Mouse (Mus musculus): ENCODE data around the gene Gm49383. TPM values are rescaled to one million over a fixed set of nuclear protein-coding genes. Genes with fewer than 3 reads are reported as not detected.

The Gm49383 gene
- polyA plus RNA-seq, 1 experiment from 2014 or later = 10.2 TPM

DNA sequence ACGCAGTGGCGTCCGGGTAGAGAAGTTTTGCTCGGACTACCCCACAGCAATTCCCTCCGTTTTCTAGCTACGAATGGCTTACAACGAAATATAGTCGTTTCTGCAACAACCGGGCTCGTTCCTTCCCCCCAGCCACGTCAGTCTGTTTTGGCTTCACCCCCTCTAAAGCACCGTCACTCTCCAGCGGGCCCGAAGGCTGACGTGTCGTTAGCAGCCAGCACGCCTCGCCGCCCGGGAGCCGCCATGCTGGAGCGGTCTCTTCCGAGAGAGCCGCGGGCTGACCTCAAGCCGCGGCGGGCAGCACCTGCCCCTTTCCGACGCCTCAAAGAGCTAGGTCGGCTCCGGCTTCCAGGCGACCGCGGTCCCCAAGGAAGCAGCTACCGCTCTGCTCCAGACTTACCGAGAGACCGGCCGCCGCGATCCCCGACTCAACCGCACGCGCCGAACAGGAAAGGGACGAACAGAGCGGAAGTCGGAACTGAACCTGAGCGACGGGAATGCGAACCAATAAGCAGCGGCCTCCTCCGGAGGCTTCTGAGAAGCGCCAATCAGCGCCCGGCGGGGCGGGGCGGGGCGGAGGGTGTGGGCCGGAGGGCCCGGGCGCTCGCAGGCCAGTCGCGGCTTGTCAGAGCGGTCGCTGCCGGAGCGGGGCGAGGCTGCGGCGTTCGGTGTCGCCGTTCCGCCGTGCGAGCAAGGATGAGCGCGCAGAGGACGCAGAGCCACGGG, 13.2 kb downstream of the Gm49383 start, which contains the start of the genes Rpl36al and Mgat2:
Gene Rpl36al, minus strand, starts transcription at position 501 of the 726 bp plus-strand sequence.
Gene Mgat2, plus strand, starts transcription at position 575 of the 726 bp plus-strand sequence.
- peak; percentile 99 for DNase-seq
- TF ChIP-seq CTCF (IDR thresholded peaks at IDR 0.05; ENCODE audit: low read depth) (no peak), EP300 (IDR thresholded peaks at IDR 0.05; ENCODE audit: low read depth) (no peak; the same call in 1 of the 2 replicates)
- H3K27me3 ChIP-seq (ENCODE audit: insufficient read depth, low read length) = no peaks in the 10 kb centered on the region
- H3K36me3 ChIP-seq (replicated peaks; ENCODE audit: insufficient read depth, low read length) = peaks cover 6% of the 10 kb centered on the region
- H3K4me3 ChIP-seq (ENCODE audit: low read depth, low read length) = peak within 1 kb of the TSS; percentile 82
- peak within 1 kb of the TSS; percentile 90 for H3K27ac ChIP-seq (ENCODE audit: low read depth)
- peak; percentile 98 for ATAC-seq
- peak within 1 kb of the TSS; percentile 85 for H3K9ac ChIP-seq (replicated peaks)
- no peaks in the 10 kb centered on the region for H3K9me3 ChIP-seq (ENCODE audit: low read length)
- WGBS (ENCODE audit: insufficient replicate concordance) = under 1% methylated on average over 83 of the region's 84 CpGs
- peaks cover 20% of the 10 kb centered on the region for H3K4me1 ChIP-seq (ENCODE audit: insufficient read depth)
- H3K4me2 ChIP-seq (ENCODE audit: low read depth, low read length) = peak within 1 kb of the TSS; percentile 92

- Histone ChIP-seq H3K4me1 (ENCODE audit: insufficient read depth) (peaks cover 13% of the 10 kb centered on the region), H3K9ac (replicated peaks) (no peak overlapping the region), H3K9me3 (ENCODE audit: low read length) (no peaks in the 10 kb centered on the region), H3K4me3 (ENCODE audit: low read depth, low read length) (no peak overlapping the region), H3K36me3 (replicated peaks; ENCODE audit: insufficient read depth, low read length) (peaks cover 3% of the 10 kb centered on the region), H3K27me3 (ENCODE audit: insufficient read depth, low read length) (no peaks in the 10 kb centered on the region), H3K4me2 (ENCODE audit: low read depth, low read length) (no peak overlapping the region), H3K27ac (ENCODE audit: low read depth) (no peak overlapping the region)
- ATAC-seq (no peak), DNase-seq (no peak)
- 79% methylated on average over 4 of the region's 4 CpGs for WGBS (ENCODE audit: insufficient replicate concordance)
- TF ChIP-seq CTCF (IDR thresholded peaks at IDR 0.05; ENCODE audit: low read depth) (no peak), EP300 (IDR thresholded peaks at IDR 0.05; ENCODE audit: low read depth) (no peak)
Measured at GRCm38 (mm10) chr12:69181800-69182199, 15.1 kb downstream of the Gm49383 start.

DNA sequence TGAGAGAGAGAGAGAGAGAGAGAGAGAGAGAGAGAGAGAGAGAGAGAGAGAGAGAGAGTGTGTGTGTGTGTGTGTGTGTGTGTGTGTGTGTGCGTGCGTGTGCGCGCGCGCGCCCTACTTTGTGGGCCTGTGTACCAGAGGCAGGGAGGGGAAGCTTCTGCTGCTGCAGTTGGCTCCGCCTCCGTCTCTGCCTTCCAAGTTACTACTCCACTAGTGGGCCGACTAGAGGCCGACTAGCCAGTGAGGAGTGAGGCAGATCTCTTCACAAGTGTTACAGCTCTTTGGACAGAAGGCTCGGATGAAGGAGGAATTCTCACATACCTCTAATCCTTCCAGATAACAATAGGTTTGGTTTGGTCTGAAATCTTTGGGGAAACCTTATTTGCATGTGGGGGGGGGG, 17.5 kb downstream of the Gm49383 start:
- Histone ChIP-seq H3K4me2 (ENCODE audit: low read depth, low read length) (no peak overlapping the region), H3K4me3 (ENCODE audit: low read depth, low read length) (no peak overlapping the region), H3K27ac (ENCODE audit: low read depth) (no peak overlapping the region), H3K4me1 (ENCODE audit: insufficient read depth) (peaks cover 2% of the 10 kb centered on the region; the same call in 1 of the 2 replicates), H3K27me3 (ENCODE audit: insufficient read depth, low read length) (no peaks in the 10 kb centered on the region), H3K9ac (replicated peaks) (no peak overlapping the region), H3K9me3 (ENCODE audit: low read length) (no peaks in the 10 kb centered on the region), H3K36me3 (replicated peaks; ENCODE audit: insufficient read depth, low read length) (peaks cover 3% of the 10 kb centered on the region)
- DNase-seq (no peak), ATAC-seq (no peak)
- TF ChIP-seq CTCF (IDR thresholded peaks at IDR 0.05; ENCODE audit: low read depth) (no peak), EP300 (IDR thresholded peaks at IDR 0.05; ENCODE audit: low read depth) (no peak)
- WGBS (ENCODE audit: insufficient replicate concordance) = 77% methylated on average over 12 of the region's 12 CpGs

GRCm38 (mm10) chr12:69177526-69177925, 19.4 kb downstream of the Gm49383 start:
- TF ChIP-seq EP300 (IDR thresholded peaks at IDR 0.05; ENCODE audit: low read depth) = no peak
- TF ChIP-seq CTCF (IDR thresholded peaks at IDR 0.05; ENCODE audit: low read depth) = no peak
- no peak for ATAC-seq
- Histone ChIP-seq H3K4me3 (ENCODE audit: low read depth, low read length) (no peak overlapping the region), H3K9me3 (ENCODE audit: low read length) (no peaks in the 10 kb centered on the region), H3K36me3 (replicated peaks; ENCODE audit: insufficient read depth, low read length) (peaks cover 5% of the 10 kb centered on the region), H3K4me2 (ENCODE audit: low read depth, low read length) (no peak overlapping the region), H3K27me3 (ENCODE audit: insufficient read depth, low read length) (no peaks in the 10 kb centered on the region), H3K4me1 (ENCODE audit: insufficient read depth) (peaks cover 2% of the 10 kb centered on the region; the same call in 1 of the 2 replicates), H3K27ac (ENCODE audit: low read depth) (no peak overlapping the region), H3K9ac (replicated peaks) (no peak overlapping the region)
- DNase-seq = no peak
- 92% methylated on average over 3 of the region's 3 CpGs for WGBS (ENCODE audit: insufficient replicate concordance)

- ATAC-seq = no peak
- H3K27me3 ChIP-seq (ENCODE audit: insufficient read depth, low read length) = no peaks in the 10 kb centered on the region
- H3K4me3 ChIP-seq (ENCODE audit: low read depth, low read length) = no peak overlapping the region
- no peak for TF ChIP-seq CTCF (IDR thresholded peaks at IDR 0.05; ENCODE audit: low read depth)
- no peaks in the 10 kb centered on the region for H3K9me3 ChIP-seq (ENCODE audit: low read length)
- peaks cover 2% of the 10 kb centered on the region; the same call in 1 of the 2 replicates for H3K36me3 ChIP-seq (replicated peaks; ENCODE audit: insufficient read depth, low read length)
- H3K4me2 ChIP-seq (ENCODE audit: low read depth, low read length) = no peak overlapping the region
- WGBS (ENCODE audit: insufficient replicate concordance) = 72% methylated on average over 3 of the region's 3 CpGs
- H3K4me1 ChIP-seq (ENCODE audit: insufficient read depth) = 0 out of 2 replicates have a peak, but pooled peaks cover 1% of the 10 kb centered on the region
- no peak overlapping the region for H3K9ac ChIP-seq (replicated peaks)
- no peak overlapping the region for H3K27ac ChIP-seq (ENCODE audit: low read depth)
- no peak for DNase-seq
Measured at GRCm38 (mm10) chr12:69175975-69176374, 20.9 kb downstream of the Gm49383 start.

- Histone ChIP-seq H3K4me1 (ENCODE audit: insufficient read depth) (peaks cover 8% of the 10 kb centered on the region), H3K27ac (ENCODE audit: low read depth) (no peak overlapping the region), H3K36me3 (replicated peaks; ENCODE audit: insufficient read depth, low read length) (peaks cover 2% of the 10 kb centered on the region; the same call in 1 of the 2 replicates), H3K27me3 (ENCODE audit: insufficient read depth, low read length) (no peaks in the 10 kb centered on the region), H3K4me3 (ENCODE audit: low read depth, low read length) (no peak overlapping the region), H3K4me2 (ENCODE audit: low read depth, low read length) (no peak overlapping the region), H3K9ac (replicated peaks) (no peak overlapping the region), H3K9me3 (ENCODE audit: low read length) (no peaks in the 10 kb centered on the region)
- no peak for DNase-seq
- WGBS (ENCODE audit: insufficient replicate concordance) = 86% methylated on average over 2 of the region's 2 CpGs
- TF ChIP-seq EP300 (IDR thresholded peaks at IDR 0.05; ENCODE audit: low read depth) (no peak), CTCF (IDR thresholded peaks at IDR 0.05; ENCODE audit: low read depth) (no peak)
- ATAC-seq = no peak
Measured at GRCm38 (mm10) chr12:69171307-69171706, 25.6 kb downstream of the Gm49383 start.

Data from liver, postnatal 0 days (tissue).